Mouse (Mus musculus) embryonic fibroblast, embryonic 13.5 days (primary cell): ENCODE results near the gene Ick.

ENCODE experiments used
- CTCF ChIP-seq: IDR thresholded peaks from 2 replicates; pipeline ENCODE4 v1.5.1; 2011; ENCODE audit warnings: mild to moderate bottlenecking, control low read depth, low read length, moderate library complexity, borderline replicate concordance; ENCODE audit not compliant: insufficient read depth
- POLR2A ChIP-seq: IDR thresholded peaks from 2 replicates; pipeline ENCODE4 v1.6.1; 2011; ENCODE audit warnings: low read depth, mild to moderate bottlenecking, control low read depth, low read length, moderate library complexity

- TF ChIP-seq CTCF (peak; percentile 79), POLR2A (peak; percentile 71)
These were observed 4.0 kb downstream of the Ick start for GRCm38 (mm10) chr9:78112770-78113537.
